Mouse (Mus musculus): ENCODE data around the gene Tgif2lx1.
"Not testable (repeated sequence)": the region's sequence is repeated elsewhere in the genome, so short reads cannot be mapped to it uniquely, and the experiment has no call there.

The Tgif2lx1 gene

DNA sequence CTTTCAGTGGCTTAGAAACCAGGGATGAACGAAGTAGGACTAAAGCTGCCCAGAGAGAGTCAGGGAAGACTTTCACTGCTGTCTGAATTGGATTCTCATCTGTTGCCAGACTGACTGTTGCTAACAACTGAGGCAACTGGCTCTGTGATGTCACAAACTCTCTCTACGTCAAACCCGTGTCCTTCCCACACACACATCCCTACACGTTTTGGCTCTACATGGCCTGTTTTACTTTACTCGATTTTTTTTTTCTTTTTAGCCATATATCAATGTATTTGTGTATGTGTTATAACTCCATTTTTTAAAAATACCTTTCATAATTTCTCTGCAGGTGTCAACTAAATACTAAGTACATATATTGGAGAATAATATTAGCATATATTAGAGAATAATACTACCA lies at the start of gene Tgif2lx1:
Tgif2lx1 (minus strand) TSS at position 101 of the 400 bp plus-strand sequence.
- not testable (repeated sequence) for DNase-seq (ENCODE audit: low spot score in 2 of 2)
